Mouse (Mus musculus) embryo, embryonic 10 days (tissue): Measurements from ENCODE around the gene Trnau1ap.
A peak's percentile ranks its signal among the peaks of the same experiment; 100 is the strongest.

Source experiments
- DNase-seq: peaks from one replicate; pipeline ENCODE4 v3.0.0-alpha.2; 2015; ENCODE audit warnings: low spot score

The Trnau1ap gene

GRCm38 (mm10) chr4:132329115-132329834, at the start of gene Trnau1ap:
TSS of gene Trnau1ap (minus strand) at chr4:132329538.
- peak; percentile 95 for DNase-seq

DNA sequence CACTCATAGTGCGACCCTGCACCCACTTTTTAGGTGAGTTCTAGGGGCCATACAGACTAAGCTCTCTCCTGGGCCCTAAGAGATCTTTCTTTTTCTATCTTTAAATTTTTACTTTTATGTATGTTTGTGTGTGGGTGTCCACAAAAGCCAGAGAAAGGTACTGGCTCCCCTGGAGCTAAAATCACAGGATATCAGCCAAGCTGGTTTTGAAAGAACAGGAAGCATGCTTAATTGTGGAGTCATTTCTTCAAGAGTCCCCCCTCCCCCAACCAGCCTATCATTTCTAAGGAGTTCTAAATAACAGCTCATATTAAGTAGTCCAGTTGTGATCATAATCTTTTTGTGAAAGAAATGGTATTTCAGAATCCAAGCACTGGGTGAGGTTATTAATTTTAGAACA, 44.5 kb upstream of the Trnau1ap start:
- no peak for DNase-seq

DNA sequence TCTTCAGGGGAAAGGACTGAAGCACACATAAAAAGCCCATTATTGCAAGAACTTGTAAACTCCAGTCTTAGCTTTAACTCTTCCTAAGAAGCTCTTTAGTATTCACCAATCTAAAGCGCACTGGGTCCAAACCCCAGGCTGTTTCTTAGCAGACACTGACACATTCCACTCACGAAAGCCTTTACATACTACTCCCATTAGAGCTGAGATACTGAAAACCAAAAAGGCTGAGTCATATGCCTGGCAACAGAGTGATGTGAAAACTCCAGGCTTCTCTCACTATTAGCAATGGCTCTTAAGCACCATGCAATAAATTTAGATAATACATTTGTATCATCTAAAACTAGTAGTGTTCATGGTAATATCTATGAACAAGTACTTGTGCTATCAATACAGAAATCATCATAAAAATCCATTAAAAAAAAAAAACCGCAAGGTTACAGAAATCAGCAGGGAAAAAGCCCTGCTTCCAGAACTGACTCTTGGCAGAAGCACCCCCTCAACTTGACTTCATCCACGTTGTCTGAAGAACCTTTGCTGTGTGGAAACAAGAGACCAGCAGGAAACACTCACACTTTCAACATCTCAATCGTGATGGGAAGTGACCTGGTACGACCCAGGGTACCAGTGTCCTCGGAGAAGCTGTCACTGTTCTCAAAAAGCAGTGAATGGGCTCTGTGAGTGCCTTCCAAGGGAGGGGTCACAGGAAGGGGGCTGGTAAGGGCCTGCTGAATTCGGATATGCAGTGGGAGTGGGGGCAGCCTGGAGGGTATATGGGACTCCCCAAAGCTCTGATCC, 40.8 kb upstream of the Trnau1ap start:
- no peak for DNase-seq

- DNase-seq, result no peak
Measured at GRCm38 (mm10) chr4:132367480-132368201, 38.3 kb upstream of the Trnau1ap start.

- peak; percentile 44 for DNase-seq
Measured at GRCm38 (mm10) chr4:132365450-132366060, 36.2 kb upstream of the Trnau1ap start.

GRCm38 (mm10) chr4:132363487-132363886, 34.1 kb upstream of the Trnau1ap start:
- no peak for DNase-seq

- no peak for DNase-seq
Measured at GRCm38 (mm10) chr4:132359510-132359909, 30.2 kb upstream of the Trnau1ap start.

- peak; percentile 55 for DNase-seq
Measured at GRCm38 (mm10) chr4:132356170-132356569, 26.8 kb upstream of the Trnau1ap start.

DNA sequence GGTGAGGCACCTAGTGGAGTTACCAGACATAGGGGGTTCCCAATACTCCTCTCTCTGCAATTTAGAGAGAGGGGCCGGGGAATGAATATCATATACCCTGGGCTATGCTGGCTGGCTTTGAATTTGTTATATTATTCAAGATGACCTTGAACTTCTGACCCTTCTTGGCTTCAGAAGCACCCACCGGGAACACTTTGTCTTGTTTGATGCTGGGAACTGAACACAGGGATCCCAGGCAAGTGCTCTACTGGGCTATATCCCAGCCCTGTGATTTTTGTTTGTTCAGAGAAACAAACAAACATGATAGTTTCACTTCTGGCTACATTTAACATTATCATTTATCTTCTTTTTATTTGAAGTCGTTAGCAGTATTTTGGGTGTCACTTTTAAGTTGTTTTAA, 26.1 kb upstream of the Trnau1ap start:
- no peak for DNase-seq

DNA sequence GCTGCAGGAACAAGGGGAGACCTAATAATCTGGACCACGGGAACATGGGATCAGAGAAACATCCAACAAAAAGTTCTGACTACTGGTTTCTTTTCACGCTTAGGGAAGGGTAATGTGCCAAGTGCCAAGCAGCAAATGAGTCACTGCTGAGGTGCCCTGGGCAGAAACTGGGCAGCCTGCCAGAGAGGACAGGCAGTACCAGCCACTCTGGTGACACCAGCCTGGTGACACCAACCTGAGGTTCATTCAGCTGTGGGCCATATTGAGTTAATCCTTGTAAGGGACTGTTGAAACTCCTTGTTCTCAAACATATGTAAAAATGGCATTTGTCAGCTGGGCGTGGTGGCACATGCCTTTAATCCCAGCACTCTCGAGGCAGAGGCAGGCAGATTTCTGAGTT, 25.2 kb upstream of the Trnau1ap start:
- no peak for DNase-seq

- DNase-seq, result peak; percentile 98
Measured at GRCm38 (mm10) chr4:132353481-132353885, 24.1 kb upstream of the Trnau1ap start, which contains the start of gene Rcc1. TSS of gene Rcc1 (minus strand) at chr4:132353605.

GRCm38 (mm10) chr4:132352739-132353138, 23.4 kb upstream of the Trnau1ap start:
- no peak for DNase-seq

DNA sequence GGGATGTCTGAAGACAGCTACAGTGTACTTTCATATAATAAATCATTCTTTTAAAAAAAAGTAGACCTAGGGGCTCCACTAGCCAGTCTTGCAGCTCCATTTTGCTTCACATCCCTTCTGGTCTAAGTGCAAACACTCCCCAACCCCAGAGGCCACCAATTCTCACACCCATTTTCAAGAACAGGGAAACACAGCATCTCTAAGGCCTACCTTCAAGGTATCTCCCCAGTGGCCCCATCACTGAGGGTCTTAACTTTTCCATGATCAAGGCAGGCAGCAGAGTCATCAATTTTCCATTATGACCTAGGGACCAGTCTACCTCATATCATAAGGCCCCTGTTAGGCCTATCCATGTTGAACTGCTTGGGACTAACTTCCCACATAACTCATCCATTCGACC, 22.1 kb upstream of the Trnau1ap start:
- no peak for DNase-seq

- no peak for DNase-seq
Measured at GRCm38 (mm10) chr4:132350854-132351253, 21.5 kb upstream of the Trnau1ap start.

GRCm38 (mm10) chr4:132350123-132350740, 20.9 kb upstream of the Trnau1ap start:
- DNase-seq, result peak; percentile 31

DNA sequence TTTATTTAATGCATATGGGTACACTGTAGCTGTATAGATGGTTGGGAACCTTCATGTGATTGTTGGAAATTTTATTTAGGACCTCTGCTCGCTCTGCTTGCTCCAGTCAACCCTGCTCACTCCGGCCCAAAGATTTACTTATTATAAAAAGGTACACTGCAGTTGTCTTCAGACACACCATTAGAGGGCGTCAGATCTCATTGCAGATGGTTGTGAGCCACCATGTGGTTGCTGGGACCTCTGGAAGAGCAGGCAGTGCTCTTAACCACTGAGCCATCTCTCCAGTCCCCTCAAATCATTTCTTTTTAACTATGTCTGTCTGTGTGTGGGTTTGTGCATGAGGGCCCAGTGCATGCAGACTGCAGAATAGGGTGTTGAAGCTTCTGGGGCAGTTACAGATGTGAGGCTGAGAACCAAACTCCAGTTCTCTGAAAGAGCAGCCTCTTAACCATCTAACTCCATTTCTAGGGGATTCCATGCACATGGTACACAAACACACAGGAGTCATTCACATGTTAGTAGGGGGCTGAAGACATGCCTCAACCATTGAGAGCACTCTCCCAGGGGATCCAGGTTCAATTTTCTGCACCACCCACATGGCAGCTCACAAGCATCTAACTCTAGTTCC, 20.3 kb upstream of the Trnau1ap start:
- DNase-seq, result peak; percentile 35

DNA sequence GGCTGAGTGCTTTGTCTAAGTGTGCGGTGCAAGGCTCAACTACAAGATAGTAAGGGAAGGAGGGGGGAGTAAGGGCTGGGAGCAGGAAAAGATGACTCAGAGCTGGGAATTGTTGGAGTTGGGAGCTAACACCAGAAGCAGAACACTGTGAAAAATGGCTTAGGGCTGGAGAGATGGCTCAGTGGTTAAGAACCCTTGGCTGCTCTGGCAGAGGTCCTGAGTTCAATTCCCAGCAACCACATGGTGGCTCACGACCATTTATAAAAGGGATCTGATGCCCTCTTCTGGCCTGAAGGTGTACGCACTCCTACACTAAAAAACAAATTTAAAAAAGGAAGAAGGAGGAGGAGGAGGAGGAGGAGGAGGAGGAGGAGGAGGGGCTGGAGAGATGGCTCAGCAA, 17.3 kb upstream of the Trnau1ap start:
- DNase-seq, result no peak

GRCm38 (mm10) chr4:132346261-132346660, 16.9 kb upstream of the Trnau1ap start:
- no peak for DNase-seq

DNA sequence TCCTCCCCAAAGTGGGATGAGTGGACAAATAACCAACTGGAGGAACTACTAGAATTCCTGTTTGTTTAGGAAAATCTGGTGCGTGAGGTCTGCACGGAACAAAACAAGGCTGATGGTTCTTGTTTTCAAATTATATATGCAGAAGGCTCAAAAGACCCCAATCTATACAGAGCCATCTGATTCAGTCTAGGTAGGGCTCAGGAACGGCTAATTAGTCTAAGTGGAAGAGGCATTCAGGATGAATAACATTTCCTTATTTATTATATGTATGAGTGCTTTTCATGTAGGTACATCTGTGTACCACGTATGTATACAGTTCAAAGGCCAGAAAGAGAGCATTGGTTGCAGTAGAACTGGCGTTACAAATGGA, 16.5 kb upstream of the Trnau1ap start:
- no peak for DNase-seq

GRCm38 (mm10) chr4:132345135-132345842, 16.0 kb upstream of the Trnau1ap start:
- peak; percentile 87 for DNase-seq
